Mouse (Mus musculus): ENCODE measurements around the gene Eid3.

- TF ChIP-seq CTCF (IDR thresholded peaks at IDR 0.05; ENCODE audit: low read depth) (no peak), EP300 (IDR thresholded peaks at IDR 0.05; ENCODE audit: low read depth) (no peak; the same call in 1 of the 2 replicates)
Measured at GRCm38 (mm10) chr10:82893872-82894650, 27.6 kb downstream of the Eid3 start.

Data from liver, postnatal 0 days (tissue).